Mouse (Mus musculus): ENCODE results near the gene Cdh4. TPM values are rescaled to one million over a fixed set of nuclear protein-coding genes. Genes with fewer than 3 reads are reported as not detected.
A peak's percentile ranks its signal among the peaks of the same experiment; 100 is the strongest.

Cdh4 gene
- polyA plus RNA-seq, 1 experiment from 2014 or later = 3.2 TPM

DNA sequence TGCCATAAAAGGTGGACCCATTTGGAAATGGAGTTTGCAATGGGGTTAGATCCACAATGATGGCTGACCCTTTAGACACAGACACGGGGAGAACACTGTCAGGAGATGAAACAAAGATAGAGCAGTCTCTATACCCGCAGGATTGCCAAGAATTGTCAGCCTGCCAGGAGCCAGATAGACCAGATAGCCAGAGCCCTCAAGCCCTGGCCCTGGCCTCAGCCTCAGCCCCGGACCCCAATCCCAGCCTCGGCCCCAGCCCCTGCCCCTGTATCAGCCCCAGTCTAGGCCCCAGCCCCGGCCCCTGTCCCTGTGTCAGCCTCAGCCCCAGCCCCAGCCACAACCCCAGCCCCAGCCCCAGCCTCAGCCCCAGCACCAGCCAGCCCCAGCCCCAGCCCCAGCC, 345.6 kb downstream of the Cdh4 start:
- WGBS = 64% methylated on average over 5 of the region's 5 CpGs
- Histone ChIP-seq H3K4me2 (ENCODE audit: low read depth, severe bottlenecking) (no peak overlapping the region), H3K9ac (ENCODE audit: low read length) (no peak overlapping the region), H3K4me1 (ENCODE audit: control insufficient read depth, insufficient read depth, low read length) (peaks cover 6% of the 10 kb centered on the region; the same call in 1 of the 2 replicates), H3K9me3 (ENCODE audit: control insufficient read depth, low read length) (no peaks in the 10 kb centered on the region), H3K4me3 (ENCODE audit: low read depth, low read length) (no peak overlapping the region), H3K27ac (replicated peaks; ENCODE audit: low read depth, low read length) (no peak overlapping the region), H3K27me3 (ENCODE audit: control insufficient read depth, insufficient read depth, low read length) (no peaks in the 10 kb centered on the region), H3K36me3 (ENCODE audit: control insufficient read depth, insufficient read depth, low read length) (no peaks in the 10 kb centered on the region)
- no peak for ATAC-seq (ENCODE audit: insufficient number of reproducible peaks, low FRiP score, low TSS enrichment, low read depth)
- no peak for DNase-seq (ENCODE audit: low spot score)

DNA sequence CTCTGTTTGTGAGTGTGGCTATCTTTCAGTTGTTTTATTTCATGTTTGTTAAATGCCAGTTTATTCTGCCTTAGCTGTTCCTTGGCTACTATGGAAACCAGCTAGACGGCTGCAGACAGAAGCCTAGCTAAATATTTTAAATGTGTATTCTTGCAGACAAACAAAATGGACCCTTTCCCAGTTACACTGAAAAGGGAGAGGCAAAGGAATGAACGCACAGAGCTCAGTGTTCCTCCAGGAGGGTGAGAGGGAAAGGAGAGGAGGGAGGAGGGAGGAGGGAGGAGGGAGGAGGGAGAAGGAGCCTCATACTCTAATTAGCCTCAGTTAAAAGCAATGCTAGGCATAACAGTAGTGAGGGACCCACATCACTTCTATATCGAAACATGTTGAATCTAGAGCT, 348.5 kb downstream of the Cdh4 start:
- Histone ChIP-seq H3K4me1 (ENCODE audit: control insufficient read depth, insufficient read depth, low read length) (peaks cover 8% of the 10 kb centered on the region; the same call in 1 of the 2 replicates), H3K27ac (replicated peaks; ENCODE audit: low read depth, low read length) (no peak overlapping the region), H3K4me3 (ENCODE audit: low read depth, low read length) (no peak overlapping the region), H3K27me3 (ENCODE audit: control insufficient read depth, insufficient read depth, low read length) (no peaks in the 10 kb centered on the region), H3K9me3 (ENCODE audit: control insufficient read depth, low read length) (no peaks in the 10 kb centered on the region), H3K9ac (ENCODE audit: low read length) (no peak overlapping the region), H3K4me2 (ENCODE audit: low read depth, severe bottlenecking) (no peak overlapping the region), H3K36me3 (ENCODE audit: control insufficient read depth, insufficient read depth, low read length) (no peaks in the 10 kb centered on the region)
- DNase-seq (ENCODE audit: low spot score) (no peak), ATAC-seq (ENCODE audit: insufficient number of reproducible peaks, low FRiP score, low TSS enrichment, low read depth) (no peak)
- WGBS = 70% methylated on average over 3 of the region's 3 CpGs

DNA sequence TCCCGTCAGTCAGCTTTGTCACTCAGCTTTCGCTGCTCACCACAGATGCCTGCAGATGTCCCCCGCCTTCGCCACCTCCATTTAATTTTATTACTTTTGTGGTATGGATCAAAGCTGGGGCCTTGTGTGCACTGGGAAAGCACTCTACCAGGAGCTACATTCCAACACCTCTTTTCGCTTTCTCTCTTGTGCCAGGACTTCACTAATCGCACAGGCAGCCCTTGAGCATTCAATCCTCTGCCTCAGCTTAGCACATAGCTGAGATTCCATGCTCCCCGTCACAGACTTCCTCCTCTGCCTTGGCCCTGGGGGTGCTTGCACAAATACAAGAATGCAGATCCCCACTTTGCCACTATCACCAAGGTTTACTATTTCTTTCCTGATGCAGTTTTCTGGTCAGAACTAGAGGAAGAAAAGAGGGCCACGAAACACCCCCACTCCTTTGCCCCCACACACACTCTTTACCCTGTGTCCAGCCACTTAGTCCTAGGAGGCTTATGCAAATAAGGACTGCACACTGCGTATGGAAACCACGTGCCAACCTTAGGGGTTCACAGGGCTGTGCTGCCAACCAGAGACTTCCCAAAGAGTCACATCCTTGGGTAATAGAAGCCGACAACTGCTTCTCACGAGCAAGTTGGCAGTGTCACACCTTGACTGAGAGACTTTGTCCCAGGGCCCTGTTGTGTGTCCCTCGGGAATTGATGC, 350.3 kb downstream of the Cdh4 start:
- 38% methylated on average over 13 of the region's 13 CpGs for WGBS
- H3K4me3 ChIP-seq (ENCODE audit: low read depth, low read length) = no peak overlapping the region
- no peaks in the 10 kb centered on the region for H3K9me3 ChIP-seq (ENCODE audit: control insufficient read depth, low read length)
- H3K9ac ChIP-seq (ENCODE audit: low read length) = no peak overlapping the region
- no peaks in the 10 kb centered on the region for H3K27me3 ChIP-seq (ENCODE audit: control insufficient read depth, insufficient read depth, low read length)
- H3K4me2 ChIP-seq (ENCODE audit: low read depth, severe bottlenecking) = no peak overlapping the region
- no peaks in the 10 kb centered on the region for H3K36me3 ChIP-seq (ENCODE audit: control insufficient read depth, insufficient read depth, low read length)
- H3K27ac ChIP-seq (replicated peaks; ENCODE audit: low read depth, low read length) = no peak overlapping the region
- peaks cover 8% of the 10 kb centered on the region; the same call in 1 of the 2 replicates for H3K4me1 ChIP-seq (ENCODE audit: control insufficient read depth, insufficient read depth, low read length)
- DNase-seq (ENCODE audit: low spot score) (peak; percentile 41), ATAC-seq (ENCODE audit: insufficient number of reproducible peaks, low FRiP score, low TSS enrichment, low read depth) (no peak)

DNA sequence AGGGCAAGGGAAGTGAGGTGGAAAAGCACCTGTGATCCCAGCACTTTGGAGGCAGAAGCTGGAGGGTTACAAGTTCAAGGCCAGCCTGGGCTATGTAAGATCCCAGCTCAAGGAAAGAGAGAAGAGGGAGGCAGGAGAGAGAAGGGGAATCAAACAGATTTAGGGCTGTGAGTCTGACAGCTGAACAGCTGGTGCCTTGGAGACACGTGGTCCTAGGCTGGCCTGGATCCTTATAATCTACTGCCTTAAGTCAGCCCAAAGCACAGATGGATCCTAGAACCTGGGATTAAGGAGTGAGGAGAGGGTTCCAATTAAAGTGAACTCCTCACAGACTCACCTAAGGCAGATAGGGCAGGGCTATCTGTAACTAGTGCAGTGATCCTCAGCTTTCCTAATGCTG, 352.1 kb downstream of the Cdh4 start:
- no peaks in the 10 kb centered on the region for H3K36me3 ChIP-seq (ENCODE audit: control insufficient read depth, insufficient read depth, low read length)
- H3K27ac ChIP-seq (replicated peaks; ENCODE audit: low read depth, low read length) = no peak overlapping the region
- WGBS = 18% methylated on average over 1 of the region's 1 CpGs
- no peak for DNase-seq (ENCODE audit: low spot score)
- no peaks in the 10 kb centered on the region for H3K27me3 ChIP-seq (ENCODE audit: control insufficient read depth, insufficient read depth, low read length)
- no peak for ATAC-seq (ENCODE audit: insufficient number of reproducible peaks, low FRiP score, low TSS enrichment, low read depth)
- no peaks in the 10 kb centered on the region for H3K9me3 ChIP-seq (ENCODE audit: control insufficient read depth, low read length)
- peaks cover 8% of the 10 kb centered on the region; the same call in 1 of the 2 replicates for H3K4me1 ChIP-seq (ENCODE audit: control insufficient read depth, insufficient read depth, low read length)
- H3K4me2 ChIP-seq (ENCODE audit: low read depth, severe bottlenecking) = no peak overlapping the region
- H3K4me3 ChIP-seq (ENCODE audit: low read depth, low read length) = no peak overlapping the region
- H3K9ac ChIP-seq (ENCODE audit: low read length) = no peak overlapping the region

DNA sequence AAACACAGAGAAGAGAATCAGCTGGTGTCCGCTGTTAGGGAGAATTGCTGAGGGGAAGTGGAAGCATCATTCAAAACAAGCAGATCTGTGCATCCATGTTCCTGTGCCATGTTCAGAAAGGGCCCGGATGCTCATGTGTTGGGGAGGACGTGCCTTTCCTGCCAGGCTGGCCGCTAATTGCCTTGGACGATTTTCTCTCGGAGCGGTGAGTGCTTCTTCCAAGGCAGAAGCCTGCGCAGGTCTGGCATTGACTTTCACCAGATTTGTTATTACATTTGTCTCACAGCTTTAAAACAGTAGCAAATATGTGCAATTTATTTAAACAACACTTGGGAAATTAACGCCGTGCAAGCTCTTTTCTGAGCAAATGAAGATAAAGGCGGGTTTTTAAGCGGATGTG, 353.2 kb downstream of the Cdh4 start:
- Histone ChIP-seq H3K4me3 (ENCODE audit: low read depth, low read length) (no peak overlapping the region), H3K27ac (replicated peaks; ENCODE audit: low read depth, low read length) (no peak overlapping the region), H3K4me2 (ENCODE audit: low read depth, severe bottlenecking) (no peak overlapping the region), H3K4me1 (ENCODE audit: control insufficient read depth, insufficient read depth, low read length) (peaks cover 10% of the 10 kb centered on the region), H3K9ac (ENCODE audit: low read length) (no peak overlapping the region), H3K9me3 (ENCODE audit: control insufficient read depth, low read length) (no peaks in the 10 kb centered on the region), H3K27me3 (ENCODE audit: control insufficient read depth, insufficient read depth, low read length) (no peaks in the 10 kb centered on the region), H3K36me3 (ENCODE audit: control insufficient read depth, insufficient read depth, low read length) (no peaks in the 10 kb centered on the region)
- ATAC-seq (ENCODE audit: insufficient number of reproducible peaks, low FRiP score, low TSS enrichment, low read depth) = no peak
- 77% methylated on average over 12 of the region's 12 CpGs for WGBS
- DNase-seq (ENCODE audit: low spot score) = no peak

DNA sequence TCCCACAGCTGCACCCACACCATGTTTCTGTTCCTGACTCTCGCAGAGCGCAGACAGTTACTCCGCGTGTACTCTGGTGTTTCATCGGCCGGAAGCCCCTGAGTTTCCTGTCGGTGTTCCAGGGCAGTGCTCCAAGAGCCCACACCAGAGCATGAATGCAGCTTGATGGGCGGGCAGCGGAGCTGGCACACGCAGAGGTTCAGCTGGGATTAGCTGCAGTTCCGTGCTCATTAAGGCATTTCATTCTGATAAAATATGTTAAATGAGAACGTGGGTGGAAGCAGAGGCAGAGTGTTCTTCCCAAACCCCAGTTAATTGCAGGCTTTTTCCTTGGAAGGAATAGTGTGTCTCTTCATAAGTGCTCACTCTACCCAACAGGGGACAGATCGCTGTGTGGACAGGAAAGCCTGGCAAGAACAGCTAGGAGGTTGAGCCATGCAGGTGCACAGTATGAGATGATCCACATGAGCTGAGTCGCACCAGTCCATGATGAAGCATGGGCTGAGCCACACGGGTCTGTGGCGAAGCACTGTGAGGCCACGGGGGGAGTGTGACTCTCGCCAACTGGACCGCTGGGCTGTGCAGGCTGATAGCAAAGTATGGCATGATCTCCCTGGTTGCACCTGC, 357.8 kb downstream of the Cdh4 start:
- ATAC-seq (ENCODE audit: insufficient number of reproducible peaks, low FRiP score, low TSS enrichment, low read depth) (no peak), DNase-seq (ENCODE audit: low spot score) (no peak)
- no peaks in the 10 kb centered on the region for H3K27me3 ChIP-seq (ENCODE audit: control insufficient read depth, insufficient read depth, low read length)
- no peaks in the 10 kb centered on the region for H3K36me3 ChIP-seq (ENCODE audit: control insufficient read depth, insufficient read depth, low read length)
- H3K9ac ChIP-seq (ENCODE audit: low read length) = no peak overlapping the region
- H3K27ac ChIP-seq (replicated peaks; ENCODE audit: low read depth, low read length) = no peak overlapping the region
- H3K4me2 ChIP-seq (ENCODE audit: low read depth, severe bottlenecking) = no peak overlapping the region
- 90% methylated on average over 19 of the region's 19 CpGs for WGBS
- H3K4me3 ChIP-seq (ENCODE audit: low read depth, low read length) = no peak overlapping the region
- H3K4me1 ChIP-seq (ENCODE audit: control insufficient read depth, insufficient read depth, low read length) = peaks cover 13% of the 10 kb centered on the region
- no peaks in the 10 kb centered on the region for H3K9me3 ChIP-seq (ENCODE audit: control insufficient read depth, low read length)

DNA sequence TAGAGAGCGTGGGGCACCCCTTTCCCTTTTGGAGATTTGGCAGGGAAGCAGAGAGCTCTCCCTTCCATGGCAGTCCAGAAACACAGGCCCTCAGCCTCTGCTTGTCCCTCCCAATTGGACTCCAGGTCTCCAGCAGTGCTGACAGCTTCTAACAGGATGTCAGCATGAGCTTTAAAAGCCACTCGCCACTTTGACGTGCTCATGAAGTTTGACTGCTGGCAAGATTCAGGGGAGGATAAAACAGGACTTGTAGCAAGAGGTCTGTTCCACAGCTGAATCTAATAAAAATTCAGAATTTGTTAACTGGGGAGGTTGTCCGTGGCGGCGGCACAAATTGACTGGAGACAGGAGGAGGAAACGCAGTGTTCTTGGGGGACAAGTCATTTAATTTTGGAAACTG, 358.8 kb downstream of the Cdh4 start:
- ATAC-seq (ENCODE audit: insufficient number of reproducible peaks, low FRiP score, low TSS enrichment, low read depth) = no peak
- Histone ChIP-seq H3K27me3 (ENCODE audit: control insufficient read depth, insufficient read depth, low read length) (no peaks in the 10 kb centered on the region), H3K4me3 (ENCODE audit: low read depth, low read length) (no peak overlapping the region), H3K4me1 (ENCODE audit: control insufficient read depth, insufficient read depth, low read length) (peaks cover 13% of the 10 kb centered on the region), H3K4me2 (ENCODE audit: low read depth, severe bottlenecking) (no peak overlapping the region), H3K27ac (replicated peaks; ENCODE audit: low read depth, low read length) (no peak overlapping the region), H3K9ac (ENCODE audit: low read length) (no peak overlapping the region), H3K9me3 (ENCODE audit: control insufficient read depth, low read length) (no peaks in the 10 kb centered on the region), H3K36me3 (ENCODE audit: control insufficient read depth, insufficient read depth, low read length) (no peaks in the 10 kb centered on the region)
- 22% methylated on average over 7 of the region's 7 CpGs for WGBS
- DNase-seq (ENCODE audit: low spot score) = peak; percentile 49

DNA sequence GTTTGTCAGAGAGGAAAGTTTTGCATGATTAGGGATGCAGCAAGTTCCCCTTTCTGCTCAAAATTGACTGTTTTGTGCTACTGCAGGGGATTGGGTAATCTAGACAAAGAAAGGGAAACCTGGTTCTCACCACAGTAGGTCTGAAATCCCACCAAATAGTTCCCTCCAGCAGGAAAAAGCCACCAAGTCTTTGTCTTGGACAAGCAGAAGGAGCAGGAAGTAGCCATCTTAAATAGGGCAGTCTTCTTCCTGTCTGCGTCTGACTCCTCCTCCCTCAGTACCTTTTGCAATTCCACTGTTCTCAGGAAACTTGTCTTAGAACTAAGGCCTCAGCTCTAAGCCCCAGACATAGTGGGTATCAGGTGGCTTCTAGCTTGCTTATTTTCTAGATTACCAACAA, 360.2 kb downstream of the Cdh4 start:
- H3K27ac ChIP-seq (replicated peaks; ENCODE audit: low read depth, low read length) = no peak overlapping the region
- H3K4me1 ChIP-seq (ENCODE audit: control insufficient read depth, insufficient read depth, low read length) = peaks cover 13% of the 10 kb centered on the region
- H3K9me3 ChIP-seq (ENCODE audit: control insufficient read depth, low read length) = no peaks in the 10 kb centered on the region
- WGBS = 80% methylated on average over 1 of the region's 1 CpGs
- H3K4me2 ChIP-seq (ENCODE audit: low read depth, severe bottlenecking) = no peak overlapping the region
- no peak for ATAC-seq (ENCODE audit: insufficient number of reproducible peaks, low FRiP score, low TSS enrichment, low read depth)
- no peaks in the 10 kb centered on the region for H3K27me3 ChIP-seq (ENCODE audit: control insufficient read depth, insufficient read depth, low read length)
- no peak overlapping the region for H3K9ac ChIP-seq (ENCODE audit: low read length)
- no peak for DNase-seq (ENCODE audit: low spot score)
- H3K36me3 ChIP-seq (ENCODE audit: control insufficient read depth, insufficient read depth, low read length) = no peaks in the 10 kb centered on the region
- H3K4me3 ChIP-seq (ENCODE audit: low read depth, low read length) = no peak overlapping the region

Data from limb, embryonic 11.5 days (tissue).